Mouse (Mus musculus): Measurements from ENCODE around the gene Slc6a11. TPM values are rescaled to one million over a fixed set of nuclear protein-coding genes. Genes with fewer than 3 reads are reported as not detected.

Slc6a11 gene
- total and polyA plus RNA-seq, 3 experiments = not detected

DNA sequence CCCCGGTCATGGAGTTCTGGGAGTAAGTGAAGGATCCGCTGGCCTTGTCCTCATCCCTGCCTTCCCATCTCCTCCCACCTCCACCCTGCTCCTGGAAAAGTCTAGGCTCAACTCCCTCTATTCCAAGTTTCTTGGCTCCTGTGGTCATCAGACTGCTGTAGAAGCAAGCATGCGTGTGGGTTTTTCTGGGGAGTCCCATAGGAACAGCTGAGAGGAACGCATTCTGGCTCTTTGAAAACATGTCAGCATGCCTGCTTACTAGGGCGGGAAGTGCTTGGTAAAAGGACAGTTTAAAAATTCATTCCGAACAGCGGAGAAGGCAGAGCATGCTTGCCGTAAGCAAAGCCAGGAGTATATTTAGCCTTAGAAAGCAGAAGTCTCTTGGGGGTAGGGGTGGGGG is 7.9 kb downstream of the Slc6a11 start:
- TF ChIP-seq TAL1 (IDR thresholded peaks at IDR 0.05; ENCODE audit: low read length) = no peak
- no peak for TF ChIP-seq POLR2AphosphoS2 (IDR thresholded peaks at IDR 0.05; ENCODE audit: low read length)
- no peak for TF ChIP-seq KAT2A (conservative IDR thresholded peaks at IDR 0.05; ENCODE audit: low read depth, low read length)
- TF ChIP-seq E2F4 (IDR thresholded peaks at IDR 0.05; ENCODE audit: borderline replicate concordance, low read depth, low read length) = no peak
- no peak for TF ChIP-seq ELF1 (IDR thresholded peaks at IDR 0.05; ENCODE audit: low read depth, low read length)
- no peak for TF ChIP-seq ETS1 (IDR thresholded peaks at IDR 0.05; ENCODE audit: low read depth, low read length)
- TF ChIP-seq MYC (IDR thresholded peaks at IDR 0.05; ENCODE audit: low read depth, low read length) = no peak
- no peak for TF ChIP-seq ZKSCAN1 (IDR thresholded peaks at IDR 0.05; ENCODE audit: low read depth, low read length)
- no peak for TF ChIP-seq CHD1 (IDR thresholded peaks at IDR 0.05; ENCODE audit: low read depth, low read length)
- TF ChIP-seq RAD21 (IDR thresholded peaks at IDR 0.05; ENCODE audit: low read depth, low read length) = no peak
- TF ChIP-seq JUND (IDR thresholded peaks at IDR 0.05; ENCODE audit: low read depth, low read length) = no peak
- TF ChIP-seq MAZ (IDR thresholded peaks at IDR 0.05; ENCODE audit: low read depth, low read length) = no peak
- no peak for TF ChIP-seq BHLHE40 (IDR thresholded peaks at IDR 0.05; ENCODE audit: borderline replicate concordance, low read depth, low read length)
- TF ChIP-seq HCFC1 (IDR thresholded peaks at IDR 0.05; ENCODE audit: low read depth, low read length) = no peak
- TF ChIP-seq MXI1 (IDR thresholded peaks at IDR 0.05; ENCODE audit: low read depth, low read length) = no peak
- no peak for TF ChIP-seq SMC3 (IDR thresholded peaks at IDR 0.05; ENCODE audit: low read depth, low read length)
- TF ChIP-seq POLR2A (IDR thresholded peaks at IDR 0.05; ENCODE audit: control insufficient read depth in 1 of 2, insufficient read depth in 1 of 2, low read depth in 1 of 2, low read length in 2 of 2, poor library complexity in 1 of 2) = no peak
- no peak overlapping the region for H3K9ac ChIP-seq (ENCODE audit: control insufficient read depth, low read depth, low read length, poor library complexity, severe bottlenecking)
- H3K4me3 ChIP-seq (ENCODE audit: control insufficient read depth in 1 of 2, insufficient read depth in 1 of 2, low read depth in 2 of 2, low read length in 2 of 2) = no peak overlapping the region
- no peaks in the 10 kb centered on the region for H3K36me3 ChIP-seq (ENCODE audit: control insufficient read depth in 1 of 2, insufficient read depth in 2 of 2, low read length in 2 of 2)
- H3K79me2 ChIP-seq (ENCODE audit: control insufficient read depth, insufficient read depth, low read length, poor library complexity) = no peaks in the 10 kb centered on the region
- no peaks in the 10 kb centered on the region for H3K27me3 ChIP-seq (ENCODE audit: control insufficient read depth in 1 of 2, insufficient read depth in 2 of 2, low read length in 2 of 2)
- H3K27ac ChIP-seq (ENCODE audit: control insufficient read depth, low read depth, low read length) = no peak overlapping the region
- no peak for DNase-seq (ENCODE audit: low read depth, low spot score)
- no peaks in the 10 kb centered on the region for H3K4me1 ChIP-seq (ENCODE audit: control insufficient read depth in 1 of 2, insufficient read depth in 2 of 2, low read length in 2 of 2)
- H3K9me3 ChIP-seq (replicated peaks; ENCODE audit: insufficient read depth, low read length) = no peaks in the 10 kb centered on the region

DNA sequence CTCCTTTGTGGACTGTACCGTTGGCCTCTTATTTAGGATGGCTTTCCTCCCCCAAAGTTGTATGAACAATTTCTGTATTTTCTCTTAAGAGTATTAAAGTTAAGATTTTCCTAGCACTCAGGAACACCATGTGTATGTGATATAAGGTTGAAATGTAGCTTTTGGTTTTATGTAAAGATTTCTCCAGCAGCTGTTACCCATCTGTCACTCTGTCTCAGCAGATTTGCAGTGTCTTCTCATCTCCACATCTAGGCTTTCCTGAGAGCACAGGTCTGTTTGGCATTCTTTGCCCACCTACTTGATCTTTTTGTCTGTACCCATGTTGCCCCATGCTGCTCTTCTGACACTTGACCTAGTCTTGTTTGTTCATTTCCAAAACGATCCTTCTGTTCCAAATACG is 10.4 kb downstream of the Slc6a11 start:
- no peaks in the 10 kb centered on the region for H3K9me3 ChIP-seq (replicated peaks; ENCODE audit: insufficient read depth, low read length)
- H3K27me3 ChIP-seq (ENCODE audit: control insufficient read depth in 1 of 2, insufficient read depth in 2 of 2, low read length in 2 of 2) = no peaks in the 10 kb centered on the region
- no peak for DNase-seq (ENCODE audit: low read depth, low spot score)
- no peaks in the 10 kb centered on the region for H3K4me1 ChIP-seq (ENCODE audit: control insufficient read depth in 1 of 2, insufficient read depth in 2 of 2, low read length in 2 of 2)
- no peaks in the 10 kb centered on the region for H3K79me2 ChIP-seq (ENCODE audit: control insufficient read depth, insufficient read depth, low read length, poor library complexity)
- H3K9ac ChIP-seq (ENCODE audit: control insufficient read depth, low read depth, low read length, poor library complexity, severe bottlenecking) = no peak overlapping the region
- H3K27ac ChIP-seq (ENCODE audit: control insufficient read depth, low read depth, low read length) = no peak overlapping the region
- no peaks in the 10 kb centered on the region for H3K36me3 ChIP-seq (ENCODE audit: control insufficient read depth in 1 of 2, insufficient read depth in 2 of 2, low read length in 2 of 2)
- no peak overlapping the region for H3K4me3 ChIP-seq (ENCODE audit: control insufficient read depth in 1 of 2, insufficient read depth in 1 of 2, low read depth in 2 of 2, low read length in 2 of 2)
- no peak for TF ChIP-seq GABPA (IDR thresholded peaks at IDR 0.05; ENCODE audit: low read depth, low read length)
- no peak for TF ChIP-seq MAX (IDR thresholded peaks at IDR 0.05; ENCODE audit: low read length)
- TF ChIP-seq GATA1 (IDR thresholded peaks at IDR 0.05; ENCODE audit: low read depth, low read length) = no peak
- no peak for TF ChIP-seq BHLHE40 (IDR thresholded peaks at IDR 0.05; ENCODE audit: borderline replicate concordance, low read depth, low read length)
- no peak for TF ChIP-seq ELF1 (IDR thresholded peaks at IDR 0.05; ENCODE audit: low read depth, low read length)
- TF ChIP-seq ZMIZ1 (IDR thresholded peaks at IDR 0.05; ENCODE audit: low read depth, low read length) = no peak
- no peak for TF ChIP-seq MAZ (IDR thresholded peaks at IDR 0.05; ENCODE audit: low read depth, low read length)
- no peak for TF ChIP-seq CHD2 (IDR thresholded peaks at IDR 0.05; ENCODE audit: low read length)

Measured in MEL (cell line).